Comparison of ENCODE assay signal across 7 mouse cellular contexts in the genomic region with DNA sequence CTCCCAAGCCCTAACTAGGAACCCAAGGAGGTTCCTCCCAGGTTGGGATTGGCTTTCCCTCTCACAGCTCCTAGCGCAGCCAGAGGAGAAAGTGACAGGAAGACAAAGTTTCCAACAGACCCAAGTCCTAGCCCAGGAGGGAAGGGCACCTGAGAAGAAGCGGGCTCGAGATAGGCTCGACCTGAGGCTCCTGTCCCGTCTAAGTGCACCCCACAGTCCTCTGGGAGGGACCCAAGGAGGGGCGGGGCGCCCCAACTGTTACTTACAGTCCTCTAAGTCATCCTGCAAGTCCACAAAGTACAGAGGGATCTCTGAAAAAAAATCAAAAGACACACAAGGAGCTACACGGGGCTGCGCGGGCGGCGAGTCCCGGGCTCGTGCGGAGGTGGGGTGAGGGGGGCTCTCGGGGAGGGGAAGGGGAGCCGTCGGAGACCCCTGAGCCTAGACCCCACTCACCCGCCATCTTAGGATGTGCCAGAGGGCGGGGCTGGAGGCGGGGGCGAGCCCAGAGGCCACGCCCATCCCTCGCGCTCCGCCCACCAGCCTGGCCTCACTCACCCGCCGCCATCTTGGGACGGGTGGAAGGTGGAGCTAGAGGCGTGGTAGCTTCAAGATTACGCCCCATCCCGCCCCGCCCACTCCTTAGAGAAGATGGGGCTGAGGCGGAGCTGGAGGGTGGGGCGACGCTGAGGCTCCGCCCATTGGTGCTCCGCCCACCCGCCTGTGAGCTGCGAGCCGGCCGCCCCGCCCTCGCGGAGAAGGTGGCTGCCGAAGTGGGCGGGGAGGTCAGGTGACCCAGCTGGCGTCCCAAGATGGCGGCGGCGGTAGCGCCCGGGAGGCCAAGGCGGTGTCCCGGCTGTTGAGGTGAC. TPM values are rescaled to one million over a fixed set of nuclear protein-coding genes. Genes with fewer than 3 reads are reported as not detected.
DNase-seq lines count a peak whose midpoint lies in the region; ATAC-seq lines count a peak whose summit lies in the region.

A gene (plus strand): TSS at position 704 of the 869 bp plus-strand sequence.

- H3K27ac ChIP-seq in embryonic facial prominence, embryonic 12.5 days = peak within 1 kb of the TSS; percentile 57; the same call in 1 of the 2 replicates
- no peak within 1 kb of the TSS; the same call in 1 of the 2 replicates for H3K27ac ChIP-seq in limb, embryonic 11.5 days (replicated peaks; ENCODE audit: low read depth, low read length)
- H3K27ac ChIP-seq in midbrain, embryonic 14.5 days (replicated peaks; ENCODE audit: low read depth, low read length) = no peak within 1 kb of the TSS

- ATAC-seq in embryonic facial prominence, embryonic 12.5 days (ENCODE audit: insufficient number of reproducible peaks, insufficient read depth, low FRiP score, low TSS enrichment) = peak; percentile 95
- peak; percentile 98 for ATAC-seq in limb, embryonic 11.5 days (ENCODE audit: insufficient number of reproducible peaks, low FRiP score, low TSS enrichment, low read depth)
- ATAC-seq in midbrain, embryonic 14.5 days (ENCODE audit: low FRiP score, low TSS enrichment) = peak; percentile 98

- peaks cover 28% of the 10 kb centered on the region for H3K36me3 ChIP-seq in embryonic facial prominence, embryonic 12.5 days
- no peaks in the 10 kb centered on the region; the same call in 1 of the 2 replicates for H3K36me3 ChIP-seq in limb, embryonic 11.5 days (ENCODE audit: control insufficient read depth, insufficient read depth, low read length)
- peaks cover 15% of the 10 kb centered on the region for H3K36me3 ChIP-seq in midbrain, embryonic 14.5 days (ENCODE audit: control insufficient read depth, insufficient read depth, low read length)

- H3K4me3 ChIP-seq in embryonic facial prominence, embryonic 12.5 days = peak within 1 kb of the TSS; percentile 98
- H3K4me3 ChIP-seq in limb, embryonic 11.5 days (ENCODE audit: low read depth, low read length) = peak within 1 kb of the TSS; percentile 98
- peak within 1 kb of the TSS; percentile 90 for H3K4me3 ChIP-seq in midbrain, embryonic 14.5 days (replicated peaks; ENCODE audit: low read depth, low read length)

- H3K9me3 ChIP-seq in embryonic facial prominence, embryonic 12.5 days = no peaks in the 10 kb centered on the region
- no peaks in the 10 kb centered on the region for H3K9me3 ChIP-seq in limb, embryonic 11.5 days (ENCODE audit: control insufficient read depth, low read length)
- no peaks in the 10 kb centered on the region for H3K9me3 ChIP-seq in midbrain, embryonic 14.5 days (ENCODE audit: control insufficient read depth, low read length)

- under 1% methylated on average over 46 of the region's 55 CpGs for WGBS in embryonic facial prominence, embryonic 12.5 days
- WGBS in limb, embryonic 11.5 days = 0% methylated on average over 53 of the region's 55 CpGs
- under 1% methylated on average over 55 of the region's 55 CpGs for WGBS in midbrain, embryonic 14.5 days

- H3K4me1 ChIP-seq in embryonic facial prominence, embryonic 12.5 days = peaks cover 17% of the 10 kb centered on the region
- H3K4me1 ChIP-seq in limb, embryonic 11.5 days (ENCODE audit: control insufficient read depth, insufficient read depth, low read length) = 0 out of 2 replicates have a peak, but pooled peaks cover 3% of the 10 kb centered on the region
- peaks cover 34% of the 10 kb centered on the region for H3K4me1 ChIP-seq in midbrain, embryonic 14.5 days (ENCODE audit: control insufficient read depth, insufficient read depth, low read length)

- H3K9ac ChIP-seq in embryonic facial prominence, embryonic 12.5 days = peak within 1 kb of the TSS; percentile 94
- peak within 1 kb of the TSS; percentile 96 for H3K9ac ChIP-seq in limb, embryonic 11.5 days (ENCODE audit: low read length)
- H3K9ac ChIP-seq in midbrain, embryonic 14.5 days (replicated peaks; ENCODE audit: low read length) = peak within 1 kb of the TSS; percentile 74

- peak within 1 kb of the TSS; percentile 73 for H3K4me2 ChIP-seq in embryonic facial prominence, embryonic 12.5 days (replicated peaks)
- H3K4me2 ChIP-seq in limb, embryonic 11.5 days (ENCODE audit: low read depth, severe bottlenecking) = peak within 1 kb of the TSS; percentile 59
- H3K4me2 ChIP-seq in midbrain, embryonic 14.5 days (ENCODE audit: low read length) = peak within 1 kb of the TSS; percentile 74

- DNase-seq in adrenal gland, postnatal 25 days = peak; percentile 98
- DNase-seq in heart, adult 11 months = peak; percentile 100
- peak; percentile 99 for DNase-seq in kidney, adult 18-20 months
- peak; percentile 97 for DNase-seq in limb, embryonic 11.5 days (ENCODE audit: low spot score)
- DNase-seq in midbrain, embryonic 14.5 days = peak; percentile 100
- DNase-seq in spleen, adult 18-20 months = peak; percentile 96 to 99

- H3K27me3 ChIP-seq in embryonic facial prominence, embryonic 12.5 days = no peaks in the 10 kb centered on the region
- no peaks in the 10 kb centered on the region for H3K27me3 ChIP-seq in limb, embryonic 11.5 days (ENCODE audit: control insufficient read depth, insufficient read depth, low read length)
- no peaks in the 10 kb centered on the region for H3K27me3 ChIP-seq in midbrain, embryonic 14.5 days (ENCODE audit: control insufficient read depth, insufficient read depth, low read length)

RNA-seq across cellular contexts. Expression of the gene that starts here (rescaled TPM):
- 27.0 and 31.9 TPM in 2 replicates for total RNA-seq in adrenal gland, postnatal 25 days (2021)
- polyA plus RNA-seq in embryonic facial prominence, embryonic 12.5 days (2016; fragmentation: Nextera tagmentation; extraction: Ambion mirVana) = 48.0 and 48.7 TPM in 2 replicates
- 31.9 and 34.3 TPM in 2 replicates for polyA plus RNA-seq in limb, embryonic 11.5 days (2014; fragmentation: Nextera tagmentation; extraction: Ambion mirVana)
- 28.4 and 36.9 TPM in 2 replicates for polyA plus RNA-seq in midbrain, embryonic 14.5 days (2014; fragmentation: Nextera tagmentation; extraction: Ambion mirVana)
